Mouse (Mus musculus) left cerebral cortex, postnatal 4 days (tissue): ENCODE results near the gene Phkg2. TPM values are rescaled to one million over a fixed set of nuclear protein-coding genes. Genes with fewer than 3 reads are reported as not detected.

Experiments used
- DNase-seq: peaks from one replicate; pipeline ENCODE4 v3.0.0-alpha.2; 2022
- intact Hi-C: fragments of 180-260 bp; cut with DNase I; formaldehyde crosslinking; loops from one replicate; pipeline ENCODE4 v1.15.1; 2025
- total RNA-seq, 2 experiments: library from RNA; stranded (reverse); gene quantifications; 2 replicates each; pipeline ENCODE4 v1.2.3; 2021

The Phkg2 gene
- 10 to 100 TPM; 69.5 to 70.1 TPM for total RNA-seq

- intact Hi-C loops, result no loop called here
- peak; percentile 89 for DNase-seq
These were observed at the start of gene Phkg2 for GRCm38 (mm10) chr7:127572895-127573471. Gene Phkg2 (plus strand): TSS chr7:127573340.

GRCm38 (mm10) chr7:127541671-127542070 is 31.5 kb upstream of the Phkg2 start:
- intact Hi-C loops, result no loop called here
- no peak for DNase-seq

DNA sequence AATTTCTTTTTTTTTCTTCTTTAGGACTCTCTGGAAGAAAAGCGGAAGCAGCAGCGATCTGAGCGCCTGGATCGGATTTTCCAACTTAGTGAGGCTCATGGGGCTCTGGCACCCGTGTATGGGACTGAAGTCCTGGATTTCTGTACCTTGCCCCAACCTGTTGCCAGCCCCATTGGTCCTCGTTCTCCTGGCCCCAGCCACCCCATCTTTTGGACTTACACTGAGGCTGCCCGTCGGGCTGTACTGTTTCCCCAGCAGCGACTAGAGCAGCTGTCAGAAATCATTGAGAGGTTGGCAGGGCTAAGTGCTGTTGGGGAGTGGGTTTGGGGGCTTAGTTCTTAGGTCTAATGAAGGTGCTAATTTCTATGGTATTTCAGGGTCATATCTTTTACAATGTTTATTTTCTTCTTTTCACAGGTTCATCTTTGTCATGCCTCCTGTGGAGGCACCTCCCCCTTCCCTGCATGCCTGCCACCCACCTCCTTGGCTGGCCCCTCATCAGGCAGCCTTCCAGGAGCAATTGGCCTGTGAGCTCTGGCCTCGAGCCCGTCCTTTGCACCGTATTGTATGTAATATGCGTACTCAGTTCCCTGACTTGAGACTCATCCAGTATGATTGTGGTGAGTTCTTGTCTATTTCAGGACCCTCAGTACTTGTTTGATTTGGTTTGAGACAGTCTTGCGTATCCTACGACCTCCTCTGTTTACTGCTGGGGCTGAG is 23.9 kb upstream of the Phkg2 start:
- peak; percentile 71 for DNase-seq
- intact Hi-C loops, result no loop called here

DNA sequence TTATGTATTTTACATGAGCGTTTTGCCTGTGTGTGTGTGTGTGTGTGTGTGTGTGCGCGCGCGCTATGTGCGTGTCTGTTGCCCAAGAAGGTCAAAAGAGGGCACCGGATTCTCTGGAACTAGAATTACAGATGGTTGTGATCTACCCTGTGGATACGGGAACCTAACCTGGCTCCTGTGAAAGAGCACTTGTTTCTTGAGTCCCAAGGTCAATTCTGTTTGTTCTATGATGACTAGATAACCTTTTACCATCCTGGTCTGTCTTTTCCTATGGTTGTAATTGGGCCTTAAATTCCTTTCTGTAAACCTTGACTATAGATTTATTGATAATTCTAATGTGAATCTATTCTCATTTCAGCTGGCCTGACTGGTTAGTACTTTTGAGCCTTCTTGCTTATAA is 21.6 kb upstream of the Phkg2 start:
- no peak for DNase-seq
- intact Hi-C loops, result loop anchor here (5.0 kb wide), 1 partner anchor 34 kb away; the partner anchor contains the start of gene Gm42715

GRCm38 (mm10) chr7:127560580-127560979 is 12.6 kb upstream of the Phkg2 start:
- no peak for DNase-seq
- intact Hi-C loops, result no loop called here

DNA sequence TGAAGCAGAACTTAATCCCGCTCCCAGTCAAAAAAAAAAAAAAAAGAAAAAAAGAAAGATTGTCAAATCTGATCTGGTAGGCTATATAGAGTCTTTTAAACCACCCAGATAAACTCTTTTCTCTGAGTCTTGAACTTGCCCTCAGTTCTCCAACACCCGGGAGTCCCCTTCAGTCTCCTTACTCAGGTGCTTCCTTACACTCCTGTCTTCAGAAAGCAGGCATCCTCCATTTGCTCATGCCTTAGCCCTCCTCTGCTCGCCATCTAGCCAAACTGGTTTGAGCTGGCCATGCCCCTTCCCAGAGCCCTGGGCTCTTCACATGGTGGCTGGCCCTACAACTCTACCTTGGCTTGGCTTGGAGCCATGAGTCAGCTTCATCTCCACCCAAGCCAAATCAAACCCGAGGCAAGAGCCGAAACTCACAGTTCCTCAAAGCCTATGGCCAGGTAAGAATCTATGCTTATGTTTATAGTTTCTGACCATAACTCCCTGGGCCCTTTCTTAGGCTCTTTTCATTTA is 11.7 kb upstream of the Phkg2 start, which contains the start of gene Tmem265:
Tmem265 (plus strand) TSS at position 51 of the 519 bp plus-strand sequence.
- intact Hi-C loops, result no loop called here
- no peak for DNase-seq

- peak; percentile 80 for DNase-seq
These were observed 8.6 kb upstream of the Phkg2 start for GRCm38 (mm10) chr7:127564381-127565150.

DNA sequence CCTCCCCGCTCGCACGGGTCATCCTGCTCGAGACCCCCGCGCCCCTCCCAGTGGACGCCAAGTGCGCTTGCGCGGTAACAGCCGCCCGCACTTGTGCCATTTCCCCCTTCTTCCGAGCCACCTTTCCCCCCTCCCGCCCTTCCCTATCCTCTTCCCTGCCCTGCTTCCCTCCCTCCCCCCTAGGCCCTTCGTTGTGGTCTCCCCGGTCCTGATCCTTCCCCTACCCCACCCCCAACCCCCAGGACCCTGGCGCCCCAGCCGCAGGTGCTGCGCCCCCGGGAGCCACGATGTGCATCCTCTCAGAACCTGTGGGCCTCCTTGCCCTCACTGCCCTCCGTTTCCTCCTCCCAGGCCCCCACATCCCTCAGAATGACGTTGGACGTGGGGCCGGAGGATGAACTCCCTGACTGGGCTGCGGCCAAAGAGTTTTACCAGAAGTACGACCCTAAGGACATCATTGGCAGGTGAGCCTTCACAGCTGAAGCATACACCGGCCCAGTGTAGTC is 416 bp downstream of the Phkg2 start:
- intact Hi-C loops, result no loop called here

More at GRCm38 (mm10) chr7:127564381-127565150, 8.6 kb upstream of the Phkg2 start:
- intact Hi-C loops, result no loop called here

GRCm38 (mm10) chr7:127574115-127574514 is 975 bp downstream of the Phkg2 start:
- DNase-seq, result no peak
- intact Hi-C loops, result no loop called here

More for the DNA sequence above, 416 bp downstream of the Phkg2 start:
- peak; percentile 25 for DNase-seq

GRCm38 (mm10) chr7:127583260-127583659 is 10.1 kb downstream of the Phkg2 start:
- intact Hi-C loops, result no loop called here
- no peak for DNase-seq

- intact Hi-C loops, result no loop called here
- no peak for DNase-seq
These were observed 11.9 kb downstream of the Phkg2 start for GRCm38 (mm10) chr7:127585031-127585430.

DNA sequence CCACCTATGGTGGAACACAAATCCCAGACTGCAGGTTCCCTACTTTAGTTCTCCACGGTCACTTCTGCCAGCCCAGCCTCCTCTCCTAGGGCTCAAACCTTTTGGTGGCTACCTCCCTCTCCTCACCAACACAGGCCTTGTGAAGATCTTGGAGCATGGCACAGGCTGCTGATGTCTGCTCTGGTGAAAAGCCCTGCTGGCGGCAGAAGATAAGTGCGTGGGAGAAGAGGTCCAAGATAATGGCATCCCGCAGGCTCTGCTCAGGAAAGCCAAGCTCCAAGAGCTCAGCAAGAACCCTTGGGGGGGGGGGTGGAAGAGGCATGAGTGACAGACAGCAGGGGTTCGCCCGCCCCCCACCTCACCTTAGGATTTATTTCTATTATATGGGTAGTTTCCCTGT is 13.0 kb downstream of the Phkg2 start:
- intact Hi-C loops, result no loop called here
- DNase-seq, result no peak

- no peak for DNase-seq
- intact Hi-C loops, result no loop called here
These were observed 14.1 kb downstream of the Phkg2 start for GRCm38 (mm10) chr7:127587196-127587595.

GRCm38 (mm10) chr7:127588011-127588871 is 15.1 kb downstream of the Phkg2 start, which contains the start of the genes Ccdc189 and Rnf40:
Gene Ccdc189 (minus strand): TSS chr7:127588595.
Gene Rnf40 (plus strand): TSS chr7:127588767.
- intact Hi-C loops, result no loop called here

GRCm38 (mm10) chr7:127588901-127589300 is 15.8 kb downstream of the Phkg2 start:
- no peak for DNase-seq
- intact Hi-C loops, result no loop called here

More at GRCm38 (mm10) chr7:127588011-127588871, 15.1 kb downstream of the Phkg2 start, which contains the start of the genes Ccdc189 and Rnf40:
- DNase-seq, result peak; percentile 95

- no peak for DNase-seq
- intact Hi-C loops, result no loop called here
These were observed 16.5 kb downstream of the Phkg2 start for GRCm38 (mm10) chr7:127589637-127590036.

GRCm38 (mm10) chr7:127591108-127591507 is 18.0 kb downstream of the Phkg2 start:
- intact Hi-C loops, result no loop called here
- DNase-seq, result no peak

DNA sequence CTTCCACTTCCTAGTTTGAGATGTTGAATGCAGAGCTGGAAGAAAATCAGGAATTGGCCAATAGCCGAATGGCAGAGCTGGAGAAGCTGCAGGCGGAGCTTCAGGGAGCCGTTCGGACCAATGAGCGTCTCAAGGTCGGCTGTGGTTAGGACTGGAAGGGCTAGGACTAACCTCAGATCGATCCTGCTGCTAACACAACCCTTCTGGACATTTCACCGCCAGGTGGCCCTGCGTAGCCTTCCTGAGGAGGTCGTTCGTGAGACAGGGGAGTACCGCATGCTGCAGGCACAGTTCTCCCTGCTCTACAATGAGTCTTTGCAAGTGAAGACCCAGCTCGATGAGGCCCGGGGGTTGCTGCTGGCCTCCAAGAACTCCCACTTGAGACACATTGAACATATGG is 19.4 kb downstream of the Phkg2 start:
- DNase-seq, result no peak

GRCm38 (mm10) chr7:127596747-127597146 is 23.6 kb downstream of the Phkg2 start:
- intact Hi-C loops, result no loop called here
- DNase-seq, result no peak

More for the DNA sequence above, 19.4 kb downstream of the Phkg2 start:
- intact Hi-C loops, result no loop called here

GRCm38 (mm10) chr7:127600612-127601011 is 27.5 kb downstream of the Phkg2 start:
- intact Hi-C loops, result no loop called here
- DNase-seq, result no peak
